Mouse (Mus musculus) embryo, embryonic 10.5 days (tissue): Measurements from ENCODE around the gene Slpi.

ENCODE experiments used
- DNase-seq: peaks from one replicate; pipeline ENCODE4 v3.0.0-alpha.2; 2015; ENCODE audit warnings: low spot score

Gene Slpi

DNA sequence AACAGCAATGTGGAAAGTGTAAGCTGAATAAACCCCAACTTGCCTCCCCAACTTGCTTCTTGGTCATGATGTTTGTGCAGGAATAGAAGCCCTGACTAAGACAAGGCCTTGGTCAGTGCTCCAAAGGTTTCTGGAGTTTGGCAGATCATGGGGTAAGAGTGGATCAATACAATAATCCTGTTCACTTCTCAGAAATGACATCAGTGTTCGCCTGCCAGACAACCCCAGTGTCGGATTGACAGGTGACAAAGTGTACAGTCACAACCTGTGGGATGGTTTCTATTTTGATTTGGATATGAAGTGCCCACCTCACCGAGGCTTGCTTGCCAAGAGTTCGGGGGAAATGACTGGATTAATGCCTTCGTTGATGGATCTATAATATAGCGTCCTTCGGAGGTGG lies 32.4 kb upstream of the Slpi start:
- DNase-seq = no peak

DNA sequence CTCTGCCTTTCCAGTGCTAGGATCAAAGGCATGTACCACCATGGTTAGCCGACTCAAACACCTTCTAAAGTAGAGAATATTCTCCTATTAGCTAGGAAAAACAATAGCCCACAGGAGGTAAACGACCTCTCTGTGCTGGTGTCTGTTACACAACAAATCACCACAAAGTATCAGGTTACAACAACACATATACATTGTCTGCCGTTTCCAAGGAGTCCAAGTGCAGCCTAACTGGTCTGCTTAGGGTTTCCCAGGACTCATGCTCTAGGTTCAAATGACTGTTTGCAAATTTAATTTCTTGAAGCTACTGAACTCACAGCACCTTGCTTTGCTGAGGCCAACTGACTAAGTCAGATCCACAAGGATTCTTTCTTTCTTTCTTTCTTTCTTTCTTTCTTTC lies 30.6 kb upstream of the Slpi start:
- DNase-seq = no peak

DNA sequence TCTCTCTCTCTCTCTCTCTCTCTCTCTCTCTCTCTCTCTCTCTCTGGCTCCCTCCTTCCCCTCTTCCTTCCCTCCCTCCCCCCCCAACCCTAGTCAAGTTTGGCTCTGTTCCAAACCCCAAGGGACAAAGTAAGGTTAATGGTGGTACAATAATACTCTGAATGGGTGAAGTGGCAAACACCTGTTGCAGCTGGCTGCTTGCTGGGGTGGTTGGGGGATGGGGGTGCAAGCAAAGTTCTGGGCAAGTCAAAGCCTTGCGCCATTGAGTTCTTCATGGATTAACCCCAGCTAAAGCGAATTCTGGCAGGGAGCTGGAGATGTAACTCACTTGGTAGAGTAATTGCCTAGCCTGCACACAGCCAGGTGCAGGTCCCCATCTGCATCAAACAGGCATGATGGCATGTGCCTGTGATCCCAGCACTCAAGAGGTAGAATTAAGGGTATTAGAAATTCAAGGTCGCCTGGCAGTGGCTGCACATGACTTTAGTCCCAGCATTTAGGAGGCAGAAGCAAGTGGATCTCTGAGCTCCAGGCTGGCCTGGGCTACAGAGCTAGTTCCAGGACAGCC lies 29.5 kb upstream of the Slpi start:
- DNase-seq = no peak

DNA sequence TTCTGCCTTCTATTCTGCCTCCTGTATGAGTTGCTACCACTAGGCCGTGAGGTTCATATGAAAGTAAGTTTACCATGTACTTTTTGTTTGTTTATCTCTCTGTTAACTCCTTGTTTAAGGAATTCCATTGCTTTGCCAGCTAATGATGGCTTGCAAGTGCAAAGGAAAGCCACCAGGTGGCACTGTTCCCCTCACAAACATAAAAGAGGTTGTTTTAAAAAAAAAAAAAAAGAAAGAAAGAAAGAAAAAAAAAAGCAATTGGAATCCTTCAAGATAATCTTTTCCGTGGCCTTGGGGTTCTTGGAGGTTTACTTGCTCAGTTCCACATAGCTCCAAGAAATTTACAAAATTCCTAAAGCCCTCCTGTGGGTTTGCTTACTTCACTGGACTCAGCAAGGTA lies 28.3 kb upstream of the Slpi start:
- peak; percentile 68 for DNase-seq

DNA sequence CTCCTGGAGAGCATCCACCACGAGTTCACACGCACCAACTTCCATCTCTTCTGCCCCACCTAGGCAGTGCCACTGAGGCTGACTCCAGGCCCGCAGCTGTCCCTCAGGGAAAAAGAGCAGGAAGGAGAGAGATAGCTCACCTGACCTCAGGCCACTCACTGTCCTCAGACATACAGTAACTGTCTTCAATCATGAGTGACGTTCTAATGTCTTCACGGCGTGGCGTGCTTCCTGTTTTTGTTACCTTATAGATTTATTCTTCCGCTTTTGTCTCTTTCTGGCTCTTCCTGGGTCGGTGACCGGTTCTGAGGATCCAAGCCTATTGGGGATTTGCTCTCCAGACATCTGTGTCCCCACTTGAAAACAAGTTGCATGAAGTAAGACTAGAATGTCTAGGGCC lies 25.7 kb upstream of the Slpi start:
- DNase-seq = no peak

DNA sequence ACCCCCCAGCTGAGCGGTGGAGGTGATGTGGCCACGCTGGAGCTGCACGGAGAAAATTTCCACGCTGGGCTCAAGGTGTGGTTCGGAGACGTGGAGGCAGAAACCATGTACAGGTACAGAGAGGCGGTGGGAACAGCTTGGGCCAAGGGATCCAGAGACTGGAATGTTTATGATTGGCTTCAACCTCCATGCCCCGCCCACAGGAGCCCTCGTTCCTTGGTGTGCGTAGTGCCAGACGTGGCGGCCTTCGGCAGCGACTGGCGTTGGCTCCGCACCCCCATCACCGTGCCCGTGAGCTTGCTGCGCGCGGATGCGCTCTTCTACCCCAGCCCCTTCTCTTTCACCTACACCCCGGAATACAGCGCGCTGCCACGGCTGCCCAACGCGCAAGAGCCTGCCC lies 25.3 kb upstream of the Slpi start:
- DNase-seq = no peak

DNA sequence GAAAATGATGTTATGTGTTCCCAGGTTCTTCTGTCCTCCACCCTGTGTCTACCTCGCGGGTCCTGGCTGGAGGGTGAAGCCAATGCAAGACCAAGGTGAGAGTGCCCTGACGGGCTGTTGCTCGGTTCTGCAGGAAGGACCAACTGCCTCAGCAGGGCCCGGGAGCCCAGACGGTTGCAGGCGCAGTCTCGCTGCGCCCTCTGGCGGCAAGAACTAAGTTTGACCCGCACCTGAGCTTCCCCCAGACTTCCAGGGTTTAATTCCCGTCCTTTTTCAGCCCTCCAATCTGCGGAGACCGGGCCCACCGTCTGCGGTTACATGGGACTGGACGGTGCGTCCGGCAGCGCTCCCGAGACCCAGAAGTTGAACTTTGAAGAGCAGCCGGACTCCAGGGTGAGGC lies 18.8 kb upstream of the Slpi start:
- DNase-seq = peak; percentile 85

DNA sequence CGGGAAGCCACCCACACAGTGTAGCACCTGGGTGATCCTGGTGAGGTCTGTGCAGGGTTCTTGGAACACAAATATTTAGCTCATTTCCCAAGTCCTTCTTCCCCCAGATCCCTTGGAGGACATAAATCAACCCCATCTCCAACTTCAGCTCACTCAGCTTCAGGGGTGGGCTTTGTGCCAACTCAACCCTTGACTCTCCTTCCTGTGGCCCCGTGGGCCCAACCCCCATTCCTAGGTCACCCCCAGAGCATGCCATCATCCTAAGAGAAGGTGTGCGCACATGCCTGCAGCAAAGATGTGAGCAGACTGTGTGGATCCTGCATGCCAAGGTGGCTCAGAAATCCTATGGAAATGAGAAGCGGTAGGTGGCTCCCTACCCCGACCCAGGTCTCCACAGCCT lies 16.6 kb upstream of the Slpi start:
- DNase-seq = no peak

DNA sequence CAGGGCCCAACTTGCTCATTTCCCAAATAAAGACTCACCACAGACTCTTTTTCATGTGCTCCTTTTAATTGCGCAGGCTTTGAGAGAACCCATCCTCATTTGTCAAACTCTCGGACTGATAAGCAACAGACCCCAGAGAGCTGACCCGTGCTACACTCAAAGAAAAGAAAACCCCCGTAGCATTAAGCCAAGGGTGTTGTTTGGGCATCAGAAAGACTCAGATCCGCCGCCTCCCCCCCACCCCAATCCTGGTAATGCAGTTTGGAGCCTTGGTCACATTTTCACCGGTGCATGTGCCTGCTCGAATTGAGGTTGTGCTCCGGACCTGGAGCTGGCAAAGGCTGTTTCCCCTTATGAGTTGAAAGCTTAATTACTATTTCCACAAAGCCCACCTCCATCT lies 16.2 kb upstream of the Slpi start, which contains the start of gene Matn4:
Gene Matn4, minus strand, starts transcription at position 101 of the 400 bp plus-strand sequence.
- DNase-seq = no peak

DNA sequence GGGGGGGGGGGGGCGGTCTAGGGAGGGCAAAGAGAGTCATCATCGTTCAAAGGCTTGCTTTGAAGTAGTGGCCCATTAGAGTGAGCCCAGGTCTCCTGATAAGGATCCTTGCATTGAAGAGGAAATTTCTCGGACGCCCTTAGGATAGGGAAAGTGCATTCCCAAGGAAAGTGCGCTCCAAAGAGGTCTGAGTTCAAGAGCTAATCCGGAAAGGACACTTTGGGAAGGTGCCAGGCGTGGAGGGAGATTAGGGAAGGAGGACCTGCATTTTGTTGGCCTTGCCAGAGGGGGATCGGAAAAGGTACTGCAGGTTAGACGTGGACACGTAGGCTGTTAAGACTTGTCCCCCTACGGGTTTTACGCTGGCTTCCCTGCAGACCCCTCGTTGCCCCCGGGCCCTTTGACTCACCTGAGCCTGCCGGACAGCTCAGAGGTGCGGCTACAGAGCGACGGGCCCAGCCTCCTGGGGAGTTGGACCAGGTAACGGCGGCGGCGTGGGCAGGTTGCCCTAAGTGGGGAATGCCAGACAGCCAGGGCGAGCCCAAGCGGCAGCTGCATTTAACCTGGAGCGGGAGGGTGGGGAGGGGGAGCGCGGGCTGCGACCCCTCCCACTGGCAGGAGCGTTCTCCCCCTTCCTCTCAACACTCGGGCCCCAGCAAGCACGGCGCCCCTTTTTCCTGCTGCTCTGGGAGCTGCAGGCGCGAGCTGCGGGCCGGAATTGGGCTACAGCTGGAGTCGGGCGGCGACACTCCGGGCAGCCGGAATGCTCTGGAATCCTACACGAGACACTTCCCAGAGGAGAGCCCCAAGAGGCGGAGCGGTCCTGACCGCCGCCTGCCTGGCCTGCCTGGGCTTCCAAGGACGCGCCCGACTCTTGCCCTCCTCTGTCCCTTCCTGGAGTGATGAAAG lies 15.4 kb upstream of the Slpi start:
- DNase-seq = peak; percentile 67

DNA sequence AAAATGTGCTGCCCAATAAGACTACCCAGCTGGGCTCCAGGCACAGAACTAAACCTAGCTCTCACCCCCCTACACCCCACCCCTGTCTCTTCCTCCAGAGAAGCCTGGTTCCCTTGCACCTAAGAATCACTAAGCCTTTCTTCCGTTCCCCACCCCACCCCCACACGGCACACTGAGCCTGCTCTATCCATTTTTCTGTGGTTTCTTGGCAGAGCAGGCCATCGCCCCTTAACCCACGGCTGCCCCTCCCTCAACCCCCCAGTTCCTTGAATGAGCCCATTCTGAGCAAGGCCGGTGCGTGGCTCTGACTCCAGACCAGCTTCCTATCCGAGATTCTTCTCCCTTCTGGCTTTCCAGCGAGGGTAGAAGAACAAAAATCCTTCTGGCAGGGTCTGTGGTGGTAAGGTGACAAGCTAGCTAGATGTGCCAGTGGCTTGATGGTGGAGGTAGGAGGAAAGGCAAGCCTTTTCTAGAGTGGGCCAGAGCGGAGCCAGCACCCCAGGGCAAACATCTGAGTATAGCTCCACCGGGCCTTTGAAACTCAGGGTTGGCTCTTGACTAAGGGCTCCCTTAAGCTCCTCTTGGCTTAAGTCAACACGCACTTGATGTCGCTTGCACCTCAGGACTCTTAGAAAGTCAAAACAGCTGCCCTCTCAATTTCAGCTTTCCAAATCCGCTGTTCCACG lies 14.6 kb upstream of the Slpi start:
- DNase-seq = no peak

DNA sequence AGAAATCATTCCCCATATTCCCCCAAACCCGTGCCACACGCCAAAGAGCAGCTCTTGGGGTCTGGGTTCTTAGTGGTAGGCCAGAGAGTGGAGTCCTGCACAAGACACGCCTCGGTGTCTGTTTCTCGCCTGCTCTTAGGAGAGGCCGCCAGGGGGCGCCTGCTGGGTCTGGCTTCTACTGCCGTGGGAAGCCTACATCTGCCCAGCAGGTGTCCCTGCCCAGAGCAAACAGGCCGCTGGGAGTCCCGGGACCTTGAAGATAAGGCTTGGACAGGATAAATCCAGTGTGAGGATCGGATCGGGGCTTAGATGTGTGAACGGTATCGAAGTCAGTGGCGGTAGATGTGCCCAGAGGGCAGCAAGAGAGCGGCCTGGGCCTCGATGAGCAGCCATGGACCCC lies 14.0 kb upstream of the Slpi start, which contains the start of gene Rbpjl:
Gene Rbpjl, plus strand, starts transcription at position 236 of the 400 bp plus-strand sequence.
- peak; percentile 89 for DNase-seq

DNA sequence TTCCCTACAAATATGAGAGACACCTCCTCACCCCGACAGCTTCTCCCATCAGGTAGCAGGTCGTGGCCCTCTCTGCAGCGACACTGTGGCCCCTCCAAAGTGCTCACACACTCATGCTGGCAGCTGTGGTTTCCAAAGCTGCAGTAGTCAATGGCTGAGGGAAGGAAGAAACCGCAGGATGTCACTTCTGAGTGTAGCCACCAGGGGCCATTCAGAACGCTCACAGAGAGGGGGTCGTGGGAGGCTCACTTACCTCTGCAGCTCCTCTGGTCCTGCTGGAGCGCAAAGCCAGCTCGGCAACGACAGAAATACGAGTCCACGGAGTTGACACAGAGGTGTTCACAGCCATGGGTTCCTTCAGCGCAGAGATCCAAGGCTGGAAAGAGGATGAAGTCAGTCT lies 8.0 kb upstream of the Slpi start:
- no peak for DNase-seq

DNA sequence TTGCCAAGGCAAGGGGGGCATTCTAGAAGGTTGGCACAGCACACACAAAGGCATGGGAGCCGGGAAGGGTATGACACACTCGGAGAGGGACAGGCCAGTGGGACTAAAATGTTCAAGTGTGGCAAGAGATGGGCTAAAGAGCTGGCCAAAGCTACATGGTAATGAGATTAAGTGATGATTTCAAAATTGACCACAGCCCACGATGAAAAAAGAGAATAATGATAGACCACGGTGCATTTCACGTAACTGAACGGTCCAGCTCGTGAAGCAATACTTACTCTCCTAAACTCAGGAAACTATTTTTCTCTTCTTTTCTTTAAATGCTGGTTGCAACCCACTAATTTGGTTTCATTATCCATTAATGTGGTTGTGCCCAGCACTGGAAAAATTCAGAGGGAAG lies 7.2 kb upstream of the Slpi start:
- DNase-seq = no peak

DNA sequence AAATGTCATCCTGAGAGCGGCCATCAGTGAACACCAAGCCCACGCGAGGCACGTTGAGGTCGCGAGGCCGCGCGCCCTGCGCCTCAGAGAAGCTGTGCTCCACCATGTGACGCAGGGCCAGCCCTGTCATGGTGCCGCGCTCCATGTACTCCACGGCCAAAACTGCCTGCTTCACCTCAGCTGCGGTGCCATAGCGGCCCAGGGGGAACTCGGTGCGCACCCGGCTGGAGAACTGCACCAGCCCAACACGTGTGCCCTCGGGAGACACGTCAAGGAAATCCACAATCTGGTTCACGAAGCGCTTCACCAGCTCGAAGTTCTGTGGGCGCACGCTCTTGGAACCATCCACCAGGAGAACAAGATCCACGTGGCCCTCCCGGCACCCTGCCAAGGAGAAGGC lies 4.2 kb upstream of the Slpi start:
- DNase-seq = no peak

DNA sequence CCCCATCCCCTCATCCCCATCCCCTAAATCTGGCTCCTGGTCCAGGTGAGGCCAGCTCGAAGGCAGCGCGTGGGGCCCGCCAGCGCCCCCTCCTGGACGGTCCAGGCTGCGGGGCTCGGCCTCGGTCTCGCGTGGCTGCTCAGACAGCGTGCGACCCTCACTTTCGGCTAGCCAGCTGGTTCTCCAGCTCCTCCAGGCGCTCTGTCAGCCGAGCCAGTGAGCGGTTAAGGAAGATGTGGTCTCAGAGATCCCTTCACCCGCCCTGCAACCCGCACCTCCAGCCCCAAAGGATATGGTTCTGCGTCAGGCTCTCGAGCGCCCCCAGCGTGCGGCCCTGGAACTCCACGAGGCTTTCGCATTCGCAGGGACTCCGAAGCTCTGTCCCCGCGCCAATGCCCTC lies 604 bp upstream of the Slpi start:
- peak; percentile 88 for DNase-seq

DNA sequence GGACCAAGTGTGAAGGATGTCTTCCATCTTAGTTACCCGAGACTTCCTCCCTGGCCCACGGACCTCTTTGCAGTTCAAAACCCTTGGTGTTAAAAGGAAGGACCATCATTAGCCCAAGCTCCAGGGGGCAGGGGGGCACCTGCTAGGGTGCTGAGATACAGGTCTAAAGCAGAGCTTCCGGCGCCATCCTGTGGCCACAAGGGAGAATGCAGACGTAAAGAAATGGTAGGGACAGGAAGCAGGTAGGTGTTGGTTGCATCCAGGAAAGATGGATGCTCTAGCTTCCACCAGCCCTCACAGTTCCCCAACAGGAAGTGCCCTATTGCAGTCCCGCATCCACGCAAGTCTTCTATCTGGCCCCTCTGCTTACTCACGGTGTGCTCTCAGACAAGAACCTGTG lies 1.9 kb downstream of the Slpi start:
- DNase-seq = peak; percentile 64

DNA sequence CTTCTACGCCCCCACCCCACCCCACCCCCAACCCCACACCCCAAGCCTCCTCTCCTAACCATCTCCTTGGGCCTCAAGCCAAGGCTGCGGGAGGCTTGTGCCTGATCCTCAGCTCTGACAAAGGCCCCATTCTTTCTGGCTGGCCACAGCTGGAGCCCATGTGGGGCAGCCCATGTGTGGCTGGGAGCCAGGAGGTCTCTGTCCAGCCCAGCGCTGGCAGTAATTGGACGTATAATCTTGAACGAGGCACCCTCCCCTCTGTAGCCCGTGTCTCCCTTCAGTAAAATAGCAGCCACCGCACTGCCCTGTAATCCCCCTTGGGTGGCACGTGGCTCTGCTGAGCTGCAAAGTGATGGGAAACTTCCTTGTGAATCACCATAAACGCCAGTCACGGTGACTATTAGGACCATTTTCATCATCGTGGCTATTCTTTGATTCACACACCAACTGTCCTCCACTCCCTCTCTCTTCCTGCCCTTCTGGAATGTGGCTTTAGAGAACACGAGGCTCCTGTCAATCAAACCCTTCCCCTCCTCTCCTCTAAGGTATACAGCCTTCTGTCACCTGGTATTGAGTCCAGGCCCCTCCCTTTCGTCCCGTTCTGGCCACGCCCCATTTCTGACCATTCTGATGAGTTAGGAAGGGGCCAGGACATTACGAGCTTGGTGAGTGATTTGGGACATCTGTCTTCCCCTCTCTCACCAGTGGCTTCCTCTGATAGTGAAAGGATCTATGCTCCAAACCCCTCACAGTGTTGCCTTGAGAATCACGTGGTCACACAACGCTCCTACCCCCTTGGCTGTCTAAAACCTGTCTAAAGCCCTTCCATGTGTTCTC lies 2.8 kb downstream of the Slpi start:
- DNase-seq = peak; percentile 68

DNA sequence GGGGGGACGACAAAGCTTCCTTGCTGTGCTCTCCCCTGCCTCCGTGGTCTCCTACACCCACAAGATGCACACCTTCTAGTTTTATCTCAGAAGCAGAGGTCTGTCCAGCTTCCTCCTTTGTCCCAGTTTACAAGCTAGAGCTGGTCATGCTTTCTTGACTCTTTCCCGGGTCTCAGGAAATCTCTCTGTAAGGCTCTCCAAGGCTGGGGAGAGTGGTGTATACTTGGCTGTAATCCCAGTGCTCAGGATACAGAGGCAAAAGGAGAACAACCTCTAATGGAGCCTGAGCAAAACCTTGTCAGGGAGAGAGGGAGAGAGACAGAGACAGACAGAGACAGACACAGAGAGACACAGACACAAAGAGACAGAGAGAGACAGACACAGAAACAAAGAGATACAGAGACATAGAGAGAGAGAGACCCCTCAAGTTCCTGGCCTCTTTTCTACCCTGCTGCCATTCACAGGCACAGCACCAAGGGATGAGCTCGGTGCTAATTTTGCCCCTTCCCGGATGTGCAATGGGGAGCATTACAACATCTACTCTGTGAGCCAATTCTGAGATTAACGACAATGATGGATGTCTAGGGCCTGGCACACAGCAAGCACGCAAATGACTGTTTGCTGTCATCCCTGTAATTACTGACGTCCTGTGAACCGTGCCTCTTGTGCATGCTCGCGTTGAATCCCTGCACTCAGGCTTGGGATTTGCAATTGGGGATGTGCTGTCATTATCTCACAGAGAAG lies 5.1 kb downstream of the Slpi start:
- no peak for DNase-seq

DNA sequence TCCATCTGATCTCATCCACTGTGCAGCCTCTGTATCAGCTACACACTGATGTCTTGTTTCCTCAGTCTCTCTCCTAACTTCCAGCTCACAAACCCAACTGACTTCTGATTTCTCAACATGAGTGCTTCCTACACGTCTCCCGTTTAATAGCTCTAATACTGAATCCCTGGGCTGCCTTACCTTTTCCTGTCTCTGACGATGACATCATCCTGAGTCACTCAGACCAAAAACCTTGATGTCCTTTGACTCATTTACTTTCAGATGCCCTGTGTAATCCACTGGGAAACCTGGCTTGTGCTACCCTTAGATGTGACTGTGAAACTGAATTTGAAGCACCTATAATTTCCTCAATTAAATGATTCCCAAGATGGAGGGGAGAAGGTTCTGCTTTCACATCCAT lies 5.9 kb downstream of the Slpi start:
- no peak for DNase-seq

DNA sequence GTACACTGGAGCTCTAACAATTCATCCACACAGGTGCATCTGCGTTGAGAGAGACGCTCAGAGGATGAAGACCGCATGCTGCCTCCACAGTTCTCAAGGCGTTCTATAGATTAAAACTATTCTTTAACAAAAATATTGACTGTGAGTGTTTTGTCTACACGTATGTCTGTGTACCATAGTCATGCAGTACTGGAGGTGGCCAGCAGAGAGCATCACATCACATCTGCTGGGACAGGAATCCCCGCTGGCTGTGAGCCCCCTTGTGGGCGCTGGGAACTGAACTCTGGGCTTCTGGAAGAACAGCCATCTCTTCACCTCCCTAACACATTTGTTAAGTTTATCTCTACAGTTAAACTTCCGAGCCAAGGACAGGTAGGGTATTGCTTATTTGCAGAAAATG lies 7.2 kb downstream of the Slpi start:
- no peak for DNase-seq
